Mouse (Mus musculus) cerebellum, adult 2 months (tissue): ENCODE measurements around the gene Pde9a.

Experiments used
- CTCF ChIP-seq: fragments of 200-500 bp; IDR thresholded peaks from 2 replicates; pipeline ENCODE4 v1.5.1; 2011; ENCODE audit warnings: low read depth, mild to moderate bottlenecking, control low read depth, low read length, moderate library complexity, borderline replicate concordance; ENCODE audit not compliant: insufficient read depth
- POLR2A ChIP-seq: fragments of 200-500 bp; IDR thresholded peaks from 2 replicates; pipeline ENCODE4 v1.6.1; 2011; ENCODE audit warnings: low read length, control low read depth, borderline replicate concordance; ENCODE audit not compliant: insufficient read depth

DNA sequence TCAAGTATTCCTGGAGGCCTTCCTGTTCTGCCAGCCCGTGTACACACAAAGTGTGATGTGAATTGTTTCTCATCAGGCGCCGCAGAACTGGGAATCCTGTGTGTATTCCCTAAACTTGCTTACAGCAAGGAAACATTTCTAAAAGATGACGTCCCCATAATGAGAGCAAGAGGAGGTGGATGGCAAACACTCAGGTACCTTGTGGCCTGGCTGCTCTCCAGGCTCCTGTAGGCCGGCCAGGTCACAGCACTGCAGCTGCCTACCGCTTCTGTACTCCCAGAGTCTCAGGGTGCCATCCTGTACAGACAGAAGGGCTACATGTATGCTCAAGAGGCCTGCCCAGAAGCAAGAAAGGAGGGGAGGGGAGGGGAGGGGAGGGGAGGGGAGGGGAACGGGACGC lies 114.4 kb downstream of the Pde9a start:
- TF ChIP-seq CTCF (no peak), POLR2A (no peak)
